8 mouse cellular contexts compared by ENCODE assay signal in genomic region chr2:34825827-34826459, GRCm38 (mm10). TPM values are rescaled to one million over a fixed set of nuclear protein-coding genes. Genes with fewer than 3 reads are reported as not detected.
DNase-seq lines count a peak whose midpoint lies in the region; ATAC-seq and TF ChIP-seq lines count a peak whose summit lies in the region.

Gene Fbxw2, minus strand, starts transcription at chr2:34826311.

- intact Hi-C loops in heart, postnatal 14 days (cut with DNase I): loop anchor here (5.0 kb wide), 2 partner anchors 46 to 146 kb away; partner anchors contain the start of genes Cutal and Psmd5

- H3K27me3 ChIP-seq in ES-Bruce4 (ENCODE audit: control insufficient read depth, insufficient read depth, low read length, poor library complexity, severe bottlenecking): no peaks in the 10 kb centered on the region
- 0 out of 2 replicates have a peak, but pooled peaks cover 3% of the 10 kb centered on the region for H3K27me3 ChIP-seq in forebrain, embryonic 14.5 days (replicated peaks; ENCODE audit: control insufficient read depth, insufficient read depth, low read length)
- H3K27me3 ChIP-seq in neural tube, embryonic 15.5 days (replicated peaks): no peaks in the 10 kb centered on the region; the same call in 1 of the 2 replicates

- H3K4me3 ChIP-seq in ES-Bruce4 (ENCODE audit: low read depth, low read length): peak within 1 kb of the TSS; percentile 97
- peak within 1 kb of the TSS; percentile 90 for H3K4me3 ChIP-seq in forebrain, embryonic 14.5 days (ENCODE audit: low read depth, low read length)
- peak within 1 kb of the TSS; percentile 71 for H3K4me3 ChIP-seq in neural tube, embryonic 15.5 days (replicated peaks)

- H3K36me3 ChIP-seq in ES-Bruce4 (ENCODE audit: control insufficient read depth, insufficient read depth, low read length, poor library complexity, severe bottlenecking): peaks cover 13% of the 10 kb centered on the region
- H3K36me3 ChIP-seq in forebrain, embryonic 14.5 days (ENCODE audit: control insufficient read depth, insufficient read depth, low read length): peaks cover 11% of the 10 kb centered on the region
- peaks cover 11% of the 10 kb centered on the region for H3K36me3 ChIP-seq in neural tube, embryonic 15.5 days

- TF ChIP-seq CTCF in ES-Bruce4 (IDR thresholded peaks at IDR 0.05; ENCODE audit: low read depth, low read length): no peak

- peak; percentile 95 for DNase-seq in forebrain, embryonic 14.5 days (ENCODE audit: low spot score)
- peak; percentile 93 to 96 for DNase-seq in heart, postnatal 14 days
- peak; percentile 93 for DNase-seq in layer of hippocampus, adult 11-12 months (ENCODE audit: low spot score)
- peak; percentile 90 to 93 for DNase-seq in lung, adult 18-20 months
- DNase-seq in testis, postnatal 14 days (ENCODE audit: low spot score): peak; percentile 93

- peak within 1 kb of the TSS; percentile 91 for H3K9ac ChIP-seq in ES-Bruce4 (ENCODE audit: low read depth, poor library complexity, severe bottlenecking)
- H3K9ac ChIP-seq in forebrain, embryonic 14.5 days (ENCODE audit: low read length): peak within 1 kb of the TSS; percentile 91
- H3K9ac ChIP-seq in neural tube, embryonic 15.5 days (replicated peaks): peak within 1 kb of the TSS; percentile 87

- peak; percentile 78 for TF ChIP-seq POLR2A in ES-Bruce4 (IDR thresholded peaks at IDR 0.05; ENCODE audit: insufficient read depth, low read length)

- no peak for TF ChIP-seq EP300 in ES-Bruce4 (IDR thresholded peaks at IDR 0.05; ENCODE audit: insufficient read depth, low read depth, low read length)

- H3K4me2 ChIP-seq in forebrain, embryonic 14.5 days (ENCODE audit: low read length): peak within 1 kb of the TSS; percentile 84
- H3K4me2 ChIP-seq in neural tube, embryonic 15.5 days: peak within 1 kb of the TSS; percentile 94

- ATAC-seq in cerebellum, adult (ENCODE audit: insufficient number of reproducible peaks, low FRiP score, low TSS enrichment): peak; percentile 97
- ATAC-seq in forebrain, embryonic 14.5 days: peak; percentile 100
- ATAC-seq in neural tube, embryonic 15.5 days (ENCODE audit: low FRiP score): peak; percentile 97

- H3K27ac ChIP-seq in ES-Bruce4 (ENCODE audit: insufficient read depth, low read length): peak within 1 kb of the TSS; percentile 39; the same call in 1 of the 2 replicates
- H3K27ac ChIP-seq in forebrain, embryonic 14.5 days (ENCODE audit: low read depth, low read length): 0 out of 2 replicates have a peak within 1 kb of the TSS, but pooled peaks have one; percentile 57
- H3K27ac ChIP-seq in neural tube, embryonic 15.5 days (replicated peaks): peak within 1 kb of the TSS; percentile 84

- WGBS in forebrain, embryonic 14.5 days: under 1% methylated on average over 57 of the region's 57 CpGs
- WGBS in neural tube, embryonic 15.5 days: under 1% methylated on average over 48 of the region's 57 CpGs

- H3K4me1 ChIP-seq in ES-Bruce4 (ENCODE audit: control insufficient read depth, insufficient read depth, low read length): peaks cover 2% of the 10 kb centered on the region
- peaks cover 3% of the 10 kb centered on the region; the same call in 1 of the 2 replicates for H3K4me1 ChIP-seq in forebrain, embryonic 14.5 days (ENCODE audit: control insufficient read depth, insufficient read depth, low read length)
- H3K4me1 ChIP-seq in neural tube, embryonic 15.5 days: peaks cover 30% of the 10 kb centered on the region

- peaks cover 5% of the 10 kb centered on the region for H3K9me3 ChIP-seq in ES-Bruce4 (replicated peaks; ENCODE audit: control insufficient read depth, insufficient read depth, low read length, poor library complexity, severe bottlenecking)
- 0 out of 2 replicates have a peak, but pooled peaks cover 6% of the 10 kb centered on the region for H3K9me3 ChIP-seq in forebrain, embryonic 14.5 days (replicated peaks; ENCODE audit: control insufficient read depth, low read length)
- H3K9me3 ChIP-seq in neural tube, embryonic 15.5 days (replicated peaks): no peaks in the 10 kb centered on the region

RNA-seq across cellular contexts. Expression of gene Fbxw2, which starts in this region (rescaled TPM):
- 74.5 and 82.0 TPM in 2 replicates for polyA plus RNA-seq in ES-Bruce4 (2011; ENCODE audit: insufficient read depth, insufficient read length, low read depth, missing spikeins)
- 78.6 and 78.9 TPM in 2 replicates for polyA plus RNA-seq in forebrain, embryonic 14.5 days (2014; fragmentation: Nextera tagmentation; extraction: Ambion mirVana)
- 10 to 100 TPM; 60.1 to 61.1 TPM for total RNA-seq in heart, postnatal 14 days (2021)
- 101 and 102 TPM in 2 replicates for polyA plus RNA-seq in neural tube, embryonic 15.5 days (2015; fragmentation: Nextera tagmentation; extraction: Ambion mirVana)

Comparison
In these comparisons a context has a peak if more than half of its experiments do, and no peak if none do; other contexts are left out.
1. Peak in every context shown above with its lines: DNase-seq, ATAC-seq, H3K4me3 ChIP-seq and H3K27ac ChIP-seq.